Mouse (Mus musculus) skeletal muscle tissue, adult 2 months (tissue): Measurements from ENCODE around the gene Ccdc106.

ENCODE experiments used
- DNase-seq: peaks from one replicate; pipeline ENCODE4 v3.0.0-alpha.2; 2012; ENCODE audit warnings: low read depth, low spot score

The Ccdc106 gene

GRCm38 (mm10) chr7:5080815-5081214 is 60.5 kb downstream of the Ccdc106 start:
- no peak for DNase-seq

GRCm38 (mm10) chr7:5081241-5081640 is 60.9 kb downstream of the Ccdc106 start:
- DNase-seq = no peak

- DNase-seq = no peak
Measured at GRCm38 (mm10) chr7:5081939-5082338, 61.6 kb downstream of the Ccdc106 start.

GRCm38 (mm10) chr7:5083325-5084105 is 63.2 kb downstream of the Ccdc106 start:
- DNase-seq = no peak

- DNase-seq = no peak
Measured at GRCm38 (mm10) chr7:5085512-5085911, 65.2 kb downstream of the Ccdc106 start.

GRCm38 (mm10) chr7:5086921-5087440 is 66.6 kb downstream of the Ccdc106 start:
- no peak for DNase-seq

- no peak for DNase-seq
Measured at GRCm38 (mm10) chr7:5087886-5088285, 67.5 kb downstream of the Ccdc106 start.

GRCm38 (mm10) chr7:5089853-5090252 is 69.5 kb downstream of the Ccdc106 start:
- DNase-seq = no peak

- no peak for DNase-seq
Measured at GRCm38 (mm10) chr7:5091008-5091728, 70.8 kb downstream of the Ccdc106 start.

- no peak for DNase-seq
Measured at GRCm38 (mm10) chr7:5092381-5092780, 72.0 kb downstream of the Ccdc106 start.

- no peak for DNase-seq
Measured at GRCm38 (mm10) chr7:5092831-5093510, 72.6 kb downstream of the Ccdc106 start.

GRCm38 (mm10) chr7:5098769-5099168 is 78.4 kb downstream of the Ccdc106 start:
- DNase-seq = no peak

- no peak for DNase-seq
Measured at GRCm38 (mm10) chr7:5099796-5100195, 79.4 kb downstream of the Ccdc106 start.

- DNase-seq = peak; percentile 51
Measured at GRCm38 (mm10) chr7:5101066-5101663, 80.8 kb downstream of the Ccdc106 start.

GRCm38 (mm10) chr7:5102564-5102963 is 82.2 kb downstream of the Ccdc106 start:
- DNase-seq = no peak

- DNase-seq = no peak
Measured at GRCm38 (mm10) chr7:5108272-5108671, 87.9 kb downstream of the Ccdc106 start.

GRCm38 (mm10) chr7:5109301-5109700 is 88.9 kb downstream of the Ccdc106 start:
- DNase-seq = no peak
